Mouse (Mus musculus): Measurements from ENCODE around the gene Akap9.
"Not testable (repeated sequence)": the region's sequence is repeated elsewhere in the genome, so short reads cannot be mapped to it uniquely, and the experiment has no call there.

Gene Akap9

DNA sequence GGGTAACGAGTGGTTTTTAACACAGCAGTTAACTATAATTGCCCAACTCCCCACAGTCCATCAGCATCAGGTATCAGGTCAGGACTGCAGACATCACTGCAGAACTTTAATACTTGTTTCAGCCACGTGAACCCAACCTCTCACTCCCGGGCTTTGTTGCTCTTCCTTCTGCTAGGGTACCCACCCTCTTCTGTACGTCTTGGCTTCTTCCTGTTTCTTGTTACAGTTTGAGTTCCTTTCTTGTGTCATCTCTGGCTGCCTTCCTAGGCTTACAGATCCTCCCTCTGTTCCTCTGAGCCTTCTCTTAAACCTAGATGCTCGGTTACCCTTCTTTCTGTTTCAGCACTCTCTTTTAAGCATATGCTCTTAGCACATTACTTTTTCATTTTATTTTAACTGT, 45.9 kb downstream of the Akap9 start:
- no peak for DNase-seq

DNA sequence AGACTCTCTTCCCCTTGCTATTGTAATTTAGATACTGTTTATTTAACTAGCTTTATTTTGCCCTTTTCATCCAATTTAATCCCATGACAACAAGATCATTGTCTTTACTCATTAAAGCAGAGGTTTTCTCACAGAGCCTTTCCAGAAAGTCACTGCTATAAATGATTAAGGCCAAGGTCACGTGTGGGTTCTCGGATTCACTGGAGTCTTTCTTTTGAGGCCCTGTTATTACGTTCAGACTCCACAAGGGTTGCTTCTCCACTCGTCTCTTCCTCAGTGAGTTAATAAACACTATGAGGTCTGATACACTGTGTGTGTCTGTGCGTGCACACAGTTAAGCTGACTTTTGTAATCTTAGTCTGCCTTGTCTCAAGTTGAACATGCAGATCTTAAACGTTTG, 47.0 kb downstream of the Akap9 start:
- DNase-seq: no peak

DNA sequence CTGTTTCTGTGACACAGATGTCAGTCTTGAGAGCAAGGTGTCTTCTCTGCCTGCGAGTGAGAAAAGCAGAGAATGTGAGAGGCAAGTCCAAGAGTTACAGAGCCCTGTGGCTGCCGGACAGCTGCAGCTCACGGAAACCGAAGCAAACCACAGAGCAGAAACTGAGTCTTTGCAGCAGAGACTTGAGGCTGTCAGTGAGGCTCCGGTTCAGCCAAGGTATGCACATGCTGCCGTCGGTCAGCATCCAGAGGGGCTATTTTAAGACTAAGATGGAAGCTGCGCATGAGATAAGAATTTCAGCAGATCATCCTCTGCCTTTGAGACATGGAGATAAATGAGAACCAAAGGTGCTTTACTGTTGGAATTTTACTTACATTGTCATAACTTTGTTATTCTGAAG, 48.3 kb downstream of the Akap9 start:
- DNase-seq: no peak

DNA sequence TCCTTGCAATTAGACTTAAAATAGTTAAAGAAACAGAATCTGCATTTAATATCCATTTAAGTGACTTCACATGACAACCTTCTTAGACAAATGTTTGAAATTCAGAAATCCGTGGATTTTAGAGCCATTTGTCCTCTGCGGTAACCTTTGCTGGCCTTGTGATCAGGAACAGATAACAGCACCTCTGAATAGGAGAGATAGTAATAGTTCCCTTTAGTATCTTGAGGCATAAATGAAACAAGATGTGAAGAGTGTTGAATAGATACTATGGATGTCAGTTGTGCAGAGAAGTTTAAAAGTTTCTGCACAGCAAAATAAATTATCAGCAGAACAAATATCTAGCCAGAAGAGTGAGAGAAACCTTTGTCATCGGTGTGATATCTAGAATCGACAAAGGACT, 50.0 kb downstream of the Akap9 start:
- DNase-seq: no peak

DNA sequence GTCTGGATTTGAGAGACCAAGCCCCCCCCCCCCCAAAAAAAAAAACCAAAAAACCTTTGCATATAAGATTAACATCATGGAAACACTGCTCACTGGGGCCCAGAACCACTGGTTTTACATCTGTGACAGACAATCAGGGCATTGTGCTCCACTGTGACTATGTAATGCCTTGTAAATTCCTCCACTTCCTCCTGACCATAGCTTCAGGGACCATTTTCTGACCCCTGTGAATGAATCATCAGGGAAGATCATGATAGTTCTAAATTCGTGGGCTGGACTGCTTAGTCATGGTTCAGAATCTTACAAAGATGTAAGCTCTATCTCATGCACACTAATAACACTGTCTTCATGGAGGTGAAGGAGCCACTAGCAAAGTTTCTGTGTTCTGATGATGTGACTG, 61.8 kb downstream of the Akap9 start:
- DNase-seq: no peak

DNA sequence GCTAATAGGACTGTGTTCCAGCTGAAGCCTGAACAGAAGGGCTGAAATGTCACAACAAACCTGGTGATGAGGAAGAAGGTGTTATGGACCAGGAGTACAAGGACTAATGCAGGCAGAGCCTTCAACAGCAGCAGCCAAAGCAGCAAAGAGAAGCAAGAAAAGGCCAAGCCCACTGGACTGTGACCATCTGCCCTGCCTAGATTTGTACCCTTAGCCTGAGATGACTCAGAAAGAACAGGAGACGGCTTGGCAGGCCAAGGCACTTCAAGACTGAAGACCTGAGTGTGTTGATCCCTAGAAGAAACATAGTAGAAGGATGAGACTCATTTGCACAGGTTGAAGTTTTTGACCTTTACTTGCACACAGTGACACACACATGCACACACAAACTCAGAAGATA, 62.6 kb downstream of the Akap9 start:
- DNase-seq: no peak

DNA sequence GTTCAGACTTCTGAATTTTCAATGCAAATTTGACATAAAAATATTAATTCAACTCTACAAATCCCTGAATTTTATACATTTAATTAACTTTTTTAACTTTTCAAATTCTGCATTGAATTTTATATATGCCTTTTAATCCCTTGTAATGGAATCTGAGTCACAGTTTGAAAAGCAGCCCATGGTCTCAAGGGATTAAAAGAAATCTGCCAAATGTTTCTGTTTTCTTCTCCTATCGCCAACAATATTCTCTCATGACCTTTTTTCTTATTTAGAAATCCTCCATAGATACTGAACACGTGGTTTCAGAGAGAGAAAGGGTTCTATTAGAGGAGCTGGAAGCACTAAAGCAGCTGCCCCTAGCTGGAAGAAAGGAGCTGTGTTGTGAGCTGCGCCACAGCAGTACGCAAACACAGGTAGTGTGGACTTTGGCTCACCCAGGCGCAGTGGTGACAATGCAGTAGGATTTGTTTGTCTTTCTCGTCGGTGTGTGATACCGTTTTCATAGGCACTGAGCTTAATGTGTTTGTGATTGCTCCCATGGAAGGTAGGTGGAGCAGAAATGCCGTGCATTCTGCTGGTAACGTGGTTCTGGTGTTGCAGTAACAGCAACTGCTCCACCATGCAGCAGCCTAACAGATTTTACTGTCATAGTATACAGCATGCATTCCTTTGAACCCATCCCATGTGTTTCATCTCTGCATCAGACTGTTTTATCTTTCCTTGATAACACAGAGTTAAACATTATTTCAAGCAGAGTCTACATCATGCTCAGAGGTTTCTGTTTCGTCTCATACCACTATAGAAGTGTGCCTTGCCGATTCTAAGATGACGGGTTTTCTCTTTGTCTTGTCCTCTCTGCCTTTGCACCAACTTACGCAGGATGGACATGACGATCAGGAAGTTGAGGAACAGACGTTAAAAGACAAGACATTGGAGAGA, 76.9 kb downstream of the Akap9 start:
- DNase-seq: no peak

DNA sequence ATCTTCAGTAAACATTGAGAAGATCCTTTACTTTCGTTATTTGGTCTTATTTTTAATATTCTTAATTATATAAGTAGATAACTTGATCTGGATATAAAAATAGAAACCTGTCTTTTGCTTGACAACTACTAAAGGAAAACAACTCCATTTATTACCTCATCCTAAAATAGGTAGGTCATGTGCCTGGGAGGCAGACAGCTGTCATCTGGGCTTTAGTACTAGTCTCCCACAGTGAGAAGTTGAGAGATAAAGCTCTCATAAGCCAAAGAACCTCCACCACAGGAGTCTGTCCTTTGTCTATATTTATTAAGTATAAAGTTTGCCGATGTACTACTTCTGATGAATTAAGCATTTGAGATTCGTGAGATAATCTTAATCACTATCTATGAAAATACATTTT, 78.8 kb downstream of the Akap9 start:
- no peak for DNase-seq

DNA sequence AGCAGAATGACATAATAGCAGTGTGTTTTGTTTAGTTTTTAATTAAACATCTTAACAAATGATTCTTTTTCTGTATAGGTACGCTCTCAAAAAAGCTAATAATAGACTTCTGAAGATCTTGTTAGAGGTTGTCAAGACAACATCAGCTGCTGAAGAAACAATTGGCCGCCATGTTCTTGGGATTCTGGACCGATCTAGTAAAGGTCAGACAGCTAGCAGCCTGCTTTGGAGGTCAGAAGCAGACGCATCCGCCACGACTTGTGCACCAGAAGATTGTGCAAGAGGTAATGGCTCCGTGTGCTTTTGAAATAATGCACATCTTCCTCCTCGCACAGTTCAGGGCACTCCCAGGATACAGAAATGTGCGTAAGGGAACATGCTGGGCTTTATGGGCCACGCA, 80.4 kb downstream of the Akap9 start:
- no peak for DNase-seq

DNA sequence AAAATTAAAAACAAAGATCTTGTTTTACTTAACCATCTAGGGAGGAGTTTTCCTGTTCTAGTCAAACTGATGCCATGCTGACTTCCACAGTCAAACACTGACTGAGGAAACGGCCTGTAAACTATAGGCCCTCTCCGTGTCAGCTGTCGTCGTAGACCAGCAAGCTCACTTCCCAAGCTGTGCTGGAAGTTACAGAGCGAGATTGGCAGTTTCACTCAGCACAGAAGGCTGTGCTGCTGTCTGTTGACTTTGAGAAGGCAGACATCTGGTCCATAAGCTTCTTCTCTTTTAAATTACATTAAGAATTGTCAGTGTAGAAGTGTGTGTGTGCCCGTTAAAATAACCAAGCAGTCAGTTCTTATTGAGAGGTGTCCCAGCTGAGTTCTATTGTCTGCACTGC, 81.7 kb downstream of the Akap9 start:
- DNase-seq: peak; percentile 20

DNA sequence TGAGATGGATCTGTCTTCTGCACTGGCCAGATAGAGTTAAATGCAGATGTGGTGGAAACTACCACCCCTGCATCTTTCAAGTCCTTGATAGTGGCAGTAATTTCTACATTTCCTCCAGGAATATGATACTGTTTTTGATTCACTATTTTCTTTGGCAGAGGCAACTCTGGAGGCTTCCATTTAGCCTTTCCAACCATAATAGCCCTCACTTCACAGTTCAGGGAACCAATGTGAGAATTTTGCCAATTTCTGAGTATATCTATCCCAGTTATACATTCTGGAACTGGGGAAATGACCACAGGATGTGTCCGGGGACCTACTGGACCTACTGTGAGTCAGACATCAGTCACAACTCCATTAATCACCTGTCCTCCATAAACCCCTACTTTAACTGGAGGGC, 89.8 kb downstream of the Akap9 start:
- DNase-seq: not testable (repeated sequence)

DNA sequence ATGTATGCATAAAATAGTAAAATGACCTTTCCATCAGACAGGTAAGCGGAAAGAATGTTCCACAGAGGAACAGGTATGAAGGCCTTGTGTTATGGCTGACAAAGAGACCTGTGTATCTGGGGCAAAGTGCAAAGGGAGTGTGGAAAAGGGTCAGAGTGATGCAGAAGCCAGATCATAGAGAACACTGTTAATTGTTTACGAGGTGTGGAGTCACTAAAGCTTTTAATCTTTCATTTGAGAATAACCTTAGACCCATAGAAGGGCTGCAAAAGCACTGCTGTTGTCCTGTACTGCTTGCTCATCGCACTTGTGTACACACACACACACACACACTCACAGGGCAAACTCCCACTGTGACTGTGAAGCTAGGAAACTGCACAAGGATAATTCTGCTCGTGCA, 91.5 kb downstream of the Akap9 start:
- DNase-seq: no peak

DNA sequence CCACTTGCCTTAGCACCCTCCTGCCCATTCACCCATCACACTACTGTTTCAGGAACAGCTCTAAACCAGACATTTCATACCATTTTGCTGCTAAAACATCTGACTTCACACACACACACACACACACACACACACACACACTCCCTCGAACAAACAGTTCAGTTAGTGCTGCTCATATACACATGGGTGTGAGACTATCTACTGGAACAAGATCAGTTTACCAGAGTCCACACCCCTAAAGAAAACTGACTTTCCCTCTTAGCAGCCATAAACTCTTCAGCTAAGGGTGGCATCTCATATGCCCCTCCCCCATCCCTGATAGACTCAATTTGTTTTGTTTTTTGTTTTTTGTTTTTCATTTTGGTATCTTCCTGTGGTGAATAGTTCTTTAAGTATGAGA, 92.2 kb downstream of the Akap9 start:
- DNase-seq: no peak

DNA sequence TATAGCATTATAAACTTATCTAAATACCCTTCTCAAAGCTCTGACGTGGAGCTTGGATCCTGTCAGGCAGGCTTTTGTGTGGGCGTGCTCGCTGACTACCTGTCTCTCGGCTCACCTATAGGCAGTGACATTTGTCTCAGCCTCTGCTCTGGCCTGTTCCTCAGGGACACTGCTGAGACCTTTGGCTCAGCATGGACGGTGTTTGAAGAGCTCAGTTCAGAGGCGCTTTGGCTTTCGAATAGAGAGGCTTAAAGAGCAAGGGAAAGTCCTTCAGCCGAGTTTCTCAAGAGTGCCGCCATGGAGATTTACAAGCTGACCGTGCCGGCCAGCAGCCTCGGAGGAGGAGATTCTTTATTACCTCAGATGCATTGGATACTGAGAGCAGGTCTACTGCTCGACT, 95.3 kb downstream of the Akap9 start:
- no peak for DNase-seq

DNA sequence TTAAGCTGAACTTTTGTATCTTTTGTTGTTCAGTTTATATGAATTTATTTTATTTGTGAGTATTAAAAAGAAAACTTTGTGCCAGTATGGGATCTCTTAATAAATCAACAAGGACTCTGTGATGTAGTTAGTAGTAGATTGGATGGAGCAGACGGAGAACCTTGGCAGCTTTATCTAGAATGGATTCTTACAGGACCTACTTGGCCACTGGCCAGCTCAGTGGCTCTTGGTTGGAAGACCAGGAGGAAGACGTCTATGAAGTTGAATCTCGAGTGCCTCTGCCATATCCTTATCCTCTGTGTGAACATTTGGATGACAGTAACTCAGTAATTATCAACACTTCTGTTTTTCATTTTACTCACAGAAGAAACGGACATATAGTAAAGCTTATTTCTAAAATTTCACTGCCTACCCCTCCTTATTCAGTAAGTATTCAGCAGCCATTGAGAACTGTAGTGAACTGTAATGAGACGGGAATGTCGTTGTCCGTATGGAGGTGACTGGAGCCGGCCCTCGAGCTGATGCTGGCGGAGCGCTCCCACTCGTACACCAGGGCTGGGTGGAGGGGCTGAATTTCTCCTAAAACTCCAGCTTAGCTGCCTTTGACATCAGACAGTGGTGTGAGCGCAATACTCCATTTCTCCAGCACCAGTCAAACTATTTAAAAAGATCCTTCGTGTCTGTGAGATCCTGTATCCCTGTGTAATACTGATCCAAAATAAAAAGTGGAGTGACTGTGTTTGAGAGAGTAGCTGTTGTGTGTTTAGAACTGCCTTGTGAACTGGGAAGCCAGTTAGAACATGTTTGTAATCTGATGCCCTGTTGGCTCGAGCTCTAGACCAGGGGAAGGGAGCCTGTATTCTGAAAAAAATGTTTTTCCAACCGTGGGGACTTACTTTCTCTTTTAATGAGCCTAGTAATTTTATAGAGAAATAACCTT, 96.2 kb downstream of the Akap9 start:
- DNase-seq: no peak

DNA sequence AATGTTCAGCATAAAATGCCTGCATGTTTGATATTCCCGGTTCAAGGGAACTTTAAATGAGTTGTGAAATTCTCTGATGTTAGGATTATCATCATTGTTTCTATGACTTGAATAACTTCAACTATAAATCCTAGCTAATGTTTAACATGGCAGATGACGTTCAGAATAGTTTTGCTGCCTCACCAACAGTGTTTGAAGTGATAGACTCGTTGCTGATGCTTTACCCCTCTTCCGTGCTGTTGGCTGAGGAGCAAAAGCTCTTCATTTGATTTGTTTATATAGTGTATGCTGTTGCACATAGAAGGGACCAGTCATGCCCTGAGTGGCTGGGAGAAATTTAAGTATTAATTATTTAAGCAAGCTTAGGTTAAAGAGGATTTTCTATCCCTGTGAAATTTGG, 96.9 kb downstream of the Akap9 start:
- DNase-seq: no peak

DNA sequence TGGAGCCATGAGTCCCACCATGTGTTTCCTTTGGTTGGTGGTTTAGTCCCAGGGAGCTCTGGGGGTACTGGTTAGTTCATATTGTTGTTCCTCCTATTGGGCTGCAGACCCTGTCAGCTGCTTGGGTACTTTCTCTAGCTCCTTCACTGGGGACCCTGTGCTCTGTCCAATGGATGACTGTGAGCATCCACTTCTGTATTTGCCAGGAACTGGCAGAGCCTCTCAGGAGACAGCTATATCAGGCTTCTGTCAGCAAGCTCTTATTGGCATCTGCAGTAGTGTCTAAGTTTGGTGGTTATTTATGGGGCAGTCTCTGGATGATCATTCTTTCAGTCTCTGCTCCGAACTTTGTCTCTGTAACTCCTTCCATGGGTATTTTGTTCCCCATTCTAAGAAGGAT, 98.5 kb downstream of the Akap9 start:
- not testable (repeated sequence) for DNase-seq

DNA sequence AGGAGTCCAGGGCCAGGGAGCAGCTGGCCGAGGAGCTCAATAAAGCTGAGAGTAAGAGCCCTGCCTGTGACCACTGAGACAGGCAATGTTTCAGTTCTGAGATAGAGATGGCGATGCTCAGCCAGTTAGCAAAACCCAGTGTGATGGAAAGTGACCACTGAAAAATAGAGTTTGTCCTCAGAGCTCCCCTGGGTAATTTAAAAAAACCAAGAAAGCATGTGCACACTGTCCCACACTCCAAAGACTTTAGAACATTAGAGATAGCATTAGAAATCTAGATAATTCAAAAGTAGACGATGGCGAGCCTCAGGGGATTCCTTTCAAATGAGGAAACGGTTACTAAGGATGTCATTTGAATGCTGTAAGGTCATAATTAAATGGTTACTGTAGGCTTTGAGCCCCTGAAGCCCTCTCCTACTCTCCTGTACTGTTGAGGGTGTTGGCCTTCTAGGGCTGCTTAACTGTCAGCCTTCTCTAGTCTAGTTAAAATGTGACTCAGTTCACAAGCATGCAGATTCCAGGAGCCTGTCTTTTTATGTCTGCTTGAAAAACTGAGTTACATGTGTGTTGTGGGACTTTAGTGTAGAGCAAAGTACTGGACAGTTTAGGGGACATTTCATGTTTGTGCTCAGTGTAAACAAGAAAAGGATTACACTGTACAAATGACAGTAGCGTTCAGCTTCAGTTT, 100.8 kb downstream of the Akap9 start:
- DNase-seq: no peak

DNA sequence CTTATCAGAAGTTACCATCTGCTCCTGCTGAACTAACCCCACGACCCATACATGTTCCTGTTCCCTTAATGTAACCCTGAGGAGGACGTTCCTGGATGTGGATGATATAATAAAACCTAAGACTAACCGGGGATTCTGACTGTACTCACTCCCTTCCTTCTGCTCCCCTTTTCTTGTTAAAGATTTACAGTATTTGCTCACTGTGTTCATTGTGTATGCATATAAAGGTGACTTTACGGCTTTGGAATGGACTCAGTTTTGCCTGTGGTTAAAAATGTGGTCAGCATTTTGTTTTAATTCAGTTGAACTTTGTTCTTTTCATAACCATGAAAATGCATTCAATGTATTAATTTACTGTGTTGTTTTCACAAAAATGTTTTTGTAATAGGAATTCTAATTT, 104.0 kb downstream of the Akap9 start:
- DNase-seq: no peak

DNA sequence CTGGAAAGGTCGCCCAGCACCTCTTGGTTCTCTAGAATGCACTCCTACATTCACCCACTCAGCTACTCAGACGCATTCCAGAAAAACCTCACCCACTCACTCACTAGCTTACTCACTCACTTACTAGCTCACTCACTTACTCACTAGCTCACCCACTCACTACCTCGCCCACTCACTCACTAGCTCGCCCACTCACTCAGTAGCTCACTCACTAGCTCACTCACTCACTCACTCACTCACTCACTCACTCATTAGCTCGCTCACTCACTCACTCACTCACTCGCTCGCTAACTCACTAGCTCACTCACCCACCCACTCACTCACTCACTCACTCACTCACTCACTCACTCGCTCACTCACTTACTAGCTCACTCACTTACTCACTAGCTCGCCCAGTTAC, 108.8 kb downstream of the Akap9 start:
- DNase-seq: no peak

DNA sequence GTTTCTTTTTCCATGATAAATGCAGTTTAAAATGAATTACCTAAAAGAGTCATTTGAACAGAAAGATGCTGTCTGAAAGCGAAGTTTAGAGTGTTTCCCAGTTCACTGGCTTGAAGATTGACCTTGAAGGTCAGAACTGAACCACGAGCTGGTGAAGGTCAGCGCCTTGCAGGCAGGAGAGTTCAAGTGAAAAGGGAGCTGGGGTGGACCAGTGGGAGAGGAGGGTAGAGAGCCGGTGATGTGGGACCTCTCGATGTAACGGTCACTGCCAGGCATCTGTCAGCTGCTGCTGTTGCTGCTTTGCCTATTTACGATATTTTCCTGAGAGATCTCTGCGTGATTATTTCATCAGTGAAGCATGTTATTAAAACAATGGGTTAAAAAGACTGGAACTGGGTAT, 111.5 kb downstream of the Akap9 start:
- no peak for DNase-seq

DNA sequence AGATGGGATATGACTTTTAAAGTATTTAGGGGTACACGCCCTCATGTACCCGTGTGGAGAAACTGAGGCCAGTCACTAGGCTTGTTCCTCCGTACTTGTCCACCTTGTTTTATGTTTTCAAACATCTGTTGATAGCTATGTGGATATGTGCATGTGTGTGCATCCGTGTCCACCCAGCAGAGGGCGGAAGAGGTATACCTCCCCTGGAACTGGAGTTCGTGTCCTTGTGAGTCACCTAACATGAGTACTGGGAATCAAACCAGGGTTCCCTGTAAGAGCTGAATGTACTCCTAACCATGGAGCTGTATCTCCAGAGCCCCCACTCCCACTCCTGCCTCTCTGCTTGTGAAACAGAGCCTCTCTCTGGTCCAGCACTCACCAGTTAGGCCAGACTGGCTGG, 112.5 kb downstream of the Akap9 start:
- DNase-seq: no peak

DNA sequence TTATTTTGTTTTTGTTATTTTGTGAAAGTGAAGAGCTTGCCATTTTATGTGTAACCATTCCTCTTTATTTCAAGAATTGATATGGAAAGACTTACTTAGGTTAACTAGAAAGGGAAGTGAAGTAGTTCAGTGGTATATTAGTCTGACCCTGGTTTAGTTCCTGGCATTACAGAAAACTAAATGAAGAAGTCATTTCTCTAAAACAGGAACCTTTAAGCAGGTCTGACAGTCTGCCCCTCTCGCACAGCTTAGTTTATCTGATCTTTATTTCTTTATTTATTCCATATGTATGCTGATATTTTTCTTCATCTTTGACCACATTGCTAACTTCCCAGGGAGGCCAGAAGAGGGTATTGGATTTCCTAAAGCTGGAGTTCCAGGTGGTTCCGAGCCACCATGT, 113.1 kb downstream of the Akap9 start:
- DNase-seq: no peak
